Mouse (Mus musculus) liver, adult 2 months (tissue): ENCODE measurements at regions not wholly inside any gene's neighbourhood (a gene's known extent, or its start where the extent isn't known, plus 50 kb on each side); places are given as distances from the start of the nearest gene placed in this dataset.

ENCODE experiments used
- DNase-seq: peaks from one replicate; pipeline ENCODE4 v3.0.0-alpha.2; 2011; ENCODE audit warnings: low read depth, low spot score; ENCODE audit errors: extremely low read depth
- H3K27ac ChIP-seq: fragments of 200-500 bp; replicated peaks from 2 replicates; pipeline ENCODE4 v1.5.1; 2012; ENCODE audit warnings: low read depth, mild to moderate bottlenecking, control low read depth, inconsistent platforms, low read length; ENCODE audit not compliant: insufficient read depth
- H3K27me3 ChIP-seq: fragments of 200-500 bp; 2 replicates; pipeline ENCODE4 v1.6.1; 2012; ENCODE audit warnings: mild to moderate bottlenecking, moderate library complexity, low read length, inconsistent platforms; ENCODE audit not compliant: control insufficient read depth, insufficient read depth
- H3K36me3 ChIP-seq: fragments of 200-500 bp; 2 replicates; pipeline ENCODE4 v1.6.1; 2012; ENCODE audit warnings: low read length, inconsistent platforms; ENCODE audit not compliant: control insufficient read depth, insufficient read depth
- H3K4me1 ChIP-seq: fragments of 200-500 bp; 2 replicates; pipeline ENCODE4 v1.6.1; 2011; ENCODE audit warnings: low read length; ENCODE audit not compliant: control insufficient read depth, insufficient read depth
- H3K4me3 ChIP-seq: fragments of 200-500 bp; 2 replicates; pipeline ENCODE4 v1.5.1; 2011; ENCODE audit warnings: low read depth, mild to moderate bottlenecking, control low read depth, low read length, moderate library complexity; ENCODE audit not compliant: insufficient read depth
- H3K79me2 ChIP-seq: fragments of 200-500 bp; 2 replicates; pipeline ENCODE4 v1.6.1; 2012; ENCODE audit warnings: inconsistent platforms, mild to moderate bottlenecking, low read length, moderate library complexity; ENCODE audit not compliant: control insufficient read depth, insufficient read depth
- H3K9ac ChIP-seq: fragments of 200-500 bp; 2 replicates; pipeline ENCODE4 v1.6.1; 2012; ENCODE audit warnings: low read depth, mild to moderate bottlenecking, control low read depth, inconsistent platforms, low read length
- CTCF ChIP-seq: fragments of 200-500 bp; IDR thresholded peaks from 2 replicates; pipeline ENCODE4 v1.5.1; 2011; ENCODE audit warnings: low read depth, low read length, control low read depth
- POLR2A ChIP-seq: fragments of 200-500 bp; IDR thresholded peaks from 2 replicates; pipeline ENCODE4 v1.6.1; 2011; ENCODE audit warnings: low read length, control low read depth; ENCODE audit not compliant: insufficient read depth; ENCODE audit errors: extremely low read depth
- WGBS: fragments of 180-500 bp; shearing (Covaris S2); methylation state at CpG from one replicate; pipeline ENCODE4 v1.1.7; 2018; 5-methylcytosine and 5-hydroxymethylcytosine counted together

GRCm38 (mm10) chr2:124003507-124003906 is 86.3 kb upstream of the Sema6d start:
- Histone ChIP-seq H3K79me2 (no peaks in the 10 kb centered on the region), H3K27me3 (no peaks in the 10 kb centered on the region), H3K4me3 (no peak overlapping the region), H3K27ac (no peak overlapping the region), H3K4me1 (no peaks in the 10 kb centered on the region), H3K9ac (no peak overlapping the region), H3K36me3 (no peaks in the 10 kb centered on the region)
- DNase-seq: no peak
- TF ChIP-seq CTCF (no peak), POLR2A (no peak)

GRCm38 (mm10) chr2:124015542-124015941 is 74.2 kb upstream of the Sema6d start:
- TF ChIP-seq POLR2A (no peak), CTCF (no peak)
- no peaks in the 10 kb centered on the region for H3K27me3 ChIP-seq
- DNase-seq: no peak

More at GRCm38 (mm10) chr2:124015542-124015941, 74.2 kb upstream of the Sema6d start:
- WGBS: 72% methylated on average over 2 of the region's 2 CpGs
- no peaks in the 10 kb centered on the region for H3K79me2 ChIP-seq
- no peaks in the 10 kb centered on the region for H3K36me3 ChIP-seq
- H3K4me1 ChIP-seq: no peaks in the 10 kb centered on the region
- H3K4me3 ChIP-seq: no peak overlapping the region
- H3K9ac ChIP-seq: no peak overlapping the region
- no peak overlapping the region for H3K27ac ChIP-seq
